Mouse (Mus musculus) MEL (cell line): ENCODE data around the gene Ube2q1.

Source experiments
- BHLHE40 ChIP-seq: IDR thresholded peaks from 2 replicates; pipeline ENCODE4 v1.6.1; 2012; ENCODE audit warnings: low read depth, mild to moderate bottlenecking, inconsistent platforms, low read length, improper control_type of control experiment, borderline replicate concordance
- CTCF ChIP-seq, 3 experiments: IDR thresholded peaks in 2 of 3; conservative IDR thresholded peaks in 1 of 3; 2 replicates each; pipeline ENCODE4 v1.5.1; 2011 to 2012; ENCODE audit warnings: low read length in 3 of 3, low read depth in 2 of 3, mild to moderate bottlenecking in 2 of 3, improper control_type of control experiment in 1 of 3, inconsistent platforms in 1 of 3, mixed read lengths in 1 of 3, moderate library complexity in 1 of 3; ENCODE audit not compliant: control insufficient read depth in 1 of 3, insufficient read depth in 1 of 3, poor library complexity in 1 of 3, severe bottlenecking in 1 of 3
- HCFC1 ChIP-seq: IDR thresholded peaks from 2 replicates; pipeline ENCODE4 v1.6.1; 2012; ENCODE audit warnings: low read depth, mild to moderate bottlenecking, inconsistent platforms, low read length, improper control_type of control experiment, moderate library complexity
- MAX ChIP-seq: IDR thresholded peaks from 2 replicates; pipeline ENCODE4 v1.6.1; 2011; ENCODE audit warnings: low read length, improper control_type of control experiment
- MEF2A ChIP-seq: IDR thresholded peaks from 2 replicates; pipeline ENCODE4 v1.6.1; 2014; ENCODE audit warnings: low read depth, mild to moderate bottlenecking, inconsistent platforms, low read length, improper control_type of control experiment; ENCODE audit not compliant: poor library complexity, insufficient replicate concordance, severe bottlenecking; ENCODE audit errors: extremely low read depth
- POLR2A ChIP-seq, 2 experiments: IDR thresholded peaks; 2 replicates each; pipeline ENCODE4 v1.6.1; 2011 to 2012; ENCODE audit warnings: low read length in 2 of 2, mild to moderate bottlenecking in 2 of 2, control low read depth in 1 of 2, improper control_type of control experiment in 1 of 2, low read depth in 1 of 2, moderate library complexity in 1 of 2; ENCODE audit not compliant: control insufficient read depth in 1 of 2, insufficient read depth in 1 of 2, poor library complexity in 1 of 2
- SIN3A ChIP-seq: IDR thresholded peaks from 2 replicates; pipeline ENCODE4 v1.6.1; 2012; ENCODE audit warnings: low read length, improper control_type of control experiment, inconsistent platforms
- SMC3 ChIP-seq: IDR thresholded peaks from 2 replicates; pipeline ENCODE4 v1.6.1; 2011; ENCODE audit warnings: low read depth, low read length, improper control_type of control experiment
- USF2 ChIP-seq, 2 experiments: IDR thresholded peaks; 2 replicates each; pipeline ENCODE4 v1.6.1; 2011 to 2012; ENCODE audit warnings: improper control_type of control experiment in 2 of 2, low read length in 2 of 2, borderline replicate concordance in 1 of 2, inconsistent platforms in 1 of 2, low read depth in 1 of 2, mild to moderate bottlenecking in 1 of 2; ENCODE audit not compliant: insufficient read depth in 1 of 2

DNA sequence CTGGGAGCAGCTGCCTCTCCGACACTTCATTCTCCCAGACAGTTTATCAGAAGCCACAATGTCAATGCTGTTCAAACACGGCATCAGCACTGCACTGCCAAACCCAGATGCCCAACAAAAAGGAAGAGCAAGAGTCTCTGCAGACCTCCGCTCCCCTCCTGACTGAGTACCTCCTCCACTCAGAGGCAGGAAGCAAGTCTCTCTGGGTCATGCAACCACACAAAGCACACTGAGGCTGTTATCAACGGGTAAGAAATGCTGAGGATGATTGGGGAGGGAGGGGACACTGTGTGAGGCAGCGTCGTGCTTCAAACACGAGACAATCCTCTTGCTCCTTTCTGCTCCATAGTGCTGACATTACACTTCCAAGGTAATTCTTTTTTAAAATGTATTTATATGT, 46.5 kb downstream of the Ube2q1 start:
- TF ChIP-seq MAX: peak; percentile 65; the same call in 1 of the 2 replicates
- peak; percentile 57; the same call in 1 of the 2 replicates for TF ChIP-seq SIN3A
- 0 out of 2 replicates have a peak, but pooled peaks have one; percentile 16 for TF ChIP-seq BHLHE40
- no peak for TF ChIP-seq MEF2A
- TF ChIP-seq CTCF (IDR thresholded peaks at IDR 0.05 in 2 of 3, conservative IDR thresholded peaks at IDR 0.05 in 1 of 3; ENCODE audit: control insufficient read depth in 1 of 3, insufficient read depth in 1 of 3, low read depth in 2 of 3, low read length in 3 of 3, poor library complexity in 1 of 3, severe bottlenecking in 1 of 3): no peak
- no peak for TF ChIP-seq POLR2A (IDR thresholded peaks at IDR 0.05; ENCODE audit: control insufficient read depth in 1 of 2, insufficient read depth in 1 of 2, low read depth in 1 of 2, low read length in 2 of 2, poor library complexity in 1 of 2)
- TF ChIP-seq HCFC1: no peak
- no peak for TF ChIP-seq USF2 (IDR thresholded peaks at IDR 0.05; ENCODE audit: borderline replicate concordance in 1 of 2, insufficient read depth in 1 of 2, low read depth in 1 of 2, low read length in 2 of 2)
- no peak for TF ChIP-seq SMC3
